Mouse (Mus musculus): ENCODE measurements around the gene Baz1a.
"Not testable (repeated sequence)": the region's sequence is repeated elsewhere in the genome, so short reads cannot be mapped to it uniquely, and the experiment has no call there.

Gene Baz1a

GRCm38 (mm10) chr12:55007361-55008008 is 6.7 kb downstream of the Baz1a start:
- DNase-seq: no peak

DNA sequence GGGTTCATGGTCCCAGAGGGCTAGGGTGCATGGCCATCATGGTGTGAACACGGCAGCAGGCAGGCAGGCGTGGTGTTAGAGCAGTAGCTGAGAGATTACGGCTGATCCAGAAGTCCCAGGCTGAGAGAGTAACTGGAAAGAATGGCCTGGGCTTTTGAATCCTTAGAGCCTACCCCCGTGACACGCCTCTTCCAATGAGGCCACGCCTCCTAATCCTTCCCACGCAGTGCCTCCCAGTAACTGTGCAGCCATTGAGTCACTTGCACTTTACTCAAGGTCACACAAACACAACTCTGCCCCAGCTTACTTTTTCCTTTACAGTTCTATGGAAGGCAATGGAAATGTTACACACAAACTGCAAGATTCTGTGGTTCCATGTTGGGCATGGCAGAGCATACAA is 8.1 kb downstream of the Baz1a start:
- no peak for DNase-seq

- DNase-seq: no peak
Measured at GRCm38 (mm10) chr12:55004396-55004795, 9.8 kb downstream of the Baz1a start.

DNA sequence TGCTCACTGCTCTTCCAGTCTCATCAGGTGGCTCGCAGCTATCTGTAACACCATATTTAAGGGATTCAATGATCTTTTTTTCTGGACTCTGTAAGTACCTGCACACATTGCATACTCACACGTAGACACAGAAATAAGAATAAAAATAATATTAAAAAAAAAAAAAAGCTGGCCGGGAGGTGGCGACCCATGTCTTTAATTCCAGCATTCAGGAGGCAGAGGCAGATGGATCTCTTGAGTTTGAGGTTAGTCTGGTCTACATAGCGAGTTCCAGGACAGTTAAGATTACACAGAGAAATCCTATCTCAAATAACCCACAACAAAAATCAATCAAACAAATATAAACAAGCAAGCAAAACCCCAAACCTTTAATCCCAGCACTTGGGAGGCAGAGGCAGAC is 10.3 kb downstream of the Baz1a start:
- DNase-seq: no peak

GRCm38 (mm10) chr12:55002532-55002931 is 11.6 kb downstream of the Baz1a start:
- DNase-seq: not testable (repeated sequence)

- DNase-seq: peak; percentile 78 to 82
Measured at GRCm38 (mm10) chr12:54999016-54999690, 15.0 kb downstream of the Baz1a start.

DNA sequence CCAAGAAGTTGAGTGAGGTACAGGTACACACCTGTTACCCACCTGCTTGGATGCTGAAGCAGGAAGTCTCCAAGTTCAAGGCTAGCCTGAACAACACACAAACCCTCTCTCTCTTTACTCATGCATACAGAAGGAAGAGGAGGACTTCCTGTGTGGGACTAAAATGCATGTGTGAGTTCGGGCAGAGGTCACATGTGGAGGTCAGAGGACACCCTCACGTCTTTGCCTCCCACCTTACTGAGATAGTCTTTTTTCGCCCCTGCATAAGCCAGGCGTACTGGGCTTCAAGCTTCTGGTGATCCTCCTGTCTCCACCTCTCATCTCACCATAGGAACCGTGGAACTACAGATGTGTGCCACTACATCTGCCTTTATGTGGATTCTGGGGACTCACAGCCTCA is 15.7 kb downstream of the Baz1a start:
- DNase-seq: no peak

- no peak for DNase-seq
Measured at GRCm38 (mm10) chr12:54996979-54997474, 17.1 kb downstream of the Baz1a start.

- no peak for DNase-seq
Measured at GRCm38 (mm10) chr12:54995965-54996364, 18.2 kb downstream of the Baz1a start.

- no peak for DNase-seq
Measured at GRCm38 (mm10) chr12:54994418-54994817, 19.7 kb downstream of the Baz1a start.

- DNase-seq: no peak
Measured at GRCm38 (mm10) chr12:54994068-54994386, 20.1 kb downstream of the Baz1a start.

DNA sequence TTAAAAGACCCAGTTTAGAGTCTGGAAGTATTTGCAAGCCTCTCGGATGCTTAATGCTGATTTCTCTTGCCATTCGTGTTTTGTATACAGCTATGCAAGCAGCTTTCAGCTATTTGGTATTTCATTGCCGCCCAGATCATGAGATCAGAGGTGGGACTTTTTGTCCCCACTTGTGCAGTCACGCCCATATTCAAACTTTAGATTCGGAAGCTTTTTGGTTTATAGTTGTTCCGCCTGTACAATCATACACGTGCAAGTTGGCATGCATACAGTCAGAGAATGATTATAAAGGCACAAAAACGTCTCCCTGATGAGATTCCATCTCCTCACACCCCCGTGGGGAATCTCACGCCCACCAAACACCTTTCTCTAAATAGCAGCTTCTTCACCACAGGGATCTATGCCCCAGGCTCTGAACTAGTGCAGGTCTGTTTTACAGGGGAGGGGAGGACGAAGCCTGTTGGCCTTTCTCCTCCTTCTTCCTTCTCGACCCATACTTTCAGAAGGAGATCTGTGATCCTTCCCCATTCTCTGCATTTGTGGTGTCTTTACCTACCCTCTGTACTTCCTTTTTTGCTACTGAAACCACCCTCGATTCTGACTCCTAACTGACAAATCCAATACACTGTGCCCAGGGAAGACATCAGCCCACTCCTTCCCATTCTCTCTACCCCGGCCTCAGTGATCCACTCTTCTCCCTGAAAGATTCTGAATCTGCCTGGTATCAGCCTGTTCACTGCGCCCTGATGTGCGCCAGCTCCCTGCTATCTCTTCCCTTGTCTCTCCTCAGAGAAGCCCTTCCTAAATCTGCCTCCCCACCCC is 20.7 kb downstream of the Baz1a start:
- DNase-seq: peak in 1 of 2 experiments; percentile 10

- DNase-seq: peak; percentile 25 to 32
Measured at GRCm38 (mm10) chr12:54992814-54993213, 21.3 kb downstream of the Baz1a start.

- no peak for DNase-seq
Measured at GRCm38 (mm10) chr12:54988323-54988850, 25.8 kb downstream of the Baz1a start.

DNA sequence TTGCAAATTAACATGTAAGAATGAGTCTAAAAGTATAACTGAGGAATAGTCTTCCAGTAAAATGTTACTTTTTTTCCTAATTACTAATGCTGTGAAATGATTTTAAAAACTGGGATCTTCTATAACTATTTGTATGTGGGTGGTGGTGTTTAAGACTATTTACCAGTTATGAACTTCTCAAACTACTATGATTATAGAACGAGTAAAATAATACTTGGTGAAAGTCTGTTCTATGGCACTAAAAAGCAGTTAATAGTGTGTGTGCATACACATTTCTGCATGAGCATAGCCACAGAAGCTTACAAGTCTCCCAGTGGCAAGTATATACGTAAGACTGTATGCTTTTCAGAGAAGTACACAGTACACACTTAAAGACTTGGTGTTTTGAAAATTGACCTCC is 27.0 kb downstream of the Baz1a start:
- no peak for DNase-seq

DNA sequence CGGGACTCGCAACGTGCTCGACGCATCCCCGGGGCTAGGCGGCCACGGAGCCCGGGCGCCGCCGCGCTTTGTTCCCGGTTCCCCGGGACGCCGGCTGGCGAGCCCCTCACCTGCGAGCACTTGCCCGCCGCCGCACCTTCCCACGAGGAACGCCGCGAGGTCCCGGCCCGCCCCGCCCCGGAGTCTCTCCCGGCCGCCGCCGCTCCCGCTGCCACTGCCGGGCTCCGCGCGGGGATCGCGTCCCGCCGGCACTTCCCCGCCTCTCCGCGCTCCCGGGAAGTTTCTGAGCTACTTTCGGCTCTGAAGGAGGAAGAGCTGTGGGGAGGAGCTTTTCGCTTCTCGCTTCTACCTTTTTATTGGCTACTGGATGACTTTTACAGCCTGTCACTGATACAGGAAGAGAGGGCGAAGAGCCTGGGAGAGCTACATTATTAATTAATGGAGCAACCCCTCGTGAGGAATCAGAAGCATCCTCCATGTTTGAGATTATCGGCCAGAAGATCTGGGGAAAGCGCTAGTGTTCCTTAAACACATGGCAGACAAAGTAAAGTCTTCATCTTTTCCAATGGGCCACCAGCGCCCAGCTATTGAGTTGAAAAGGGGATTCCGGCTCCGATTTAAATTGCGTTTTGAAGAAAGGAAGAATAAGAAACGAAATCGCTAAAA is 28.0 kb downstream of the Baz1a start, which contains the start of gene Gm20403:
TSS of gene Gm20403 (minus strand) at position 478 of the 666 bp plus-strand sequence.
- DNase-seq: peak; percentile 80 to 84

- DNase-seq: peak; percentile 47 to 55
Measured at GRCm38 (mm10) chr12:54985257-54986051, 28.7 kb downstream of the Baz1a start.

- DNase-seq: peak; percentile 70 to 77
Measured at GRCm38 (mm10) chr12:54984701-54985256, 29.4 kb downstream of the Baz1a start.

GRCm38 (mm10) chr12:54982935-54983715 is 31.0 kb downstream of the Baz1a start:
- no peak for DNase-seq

DNA sequence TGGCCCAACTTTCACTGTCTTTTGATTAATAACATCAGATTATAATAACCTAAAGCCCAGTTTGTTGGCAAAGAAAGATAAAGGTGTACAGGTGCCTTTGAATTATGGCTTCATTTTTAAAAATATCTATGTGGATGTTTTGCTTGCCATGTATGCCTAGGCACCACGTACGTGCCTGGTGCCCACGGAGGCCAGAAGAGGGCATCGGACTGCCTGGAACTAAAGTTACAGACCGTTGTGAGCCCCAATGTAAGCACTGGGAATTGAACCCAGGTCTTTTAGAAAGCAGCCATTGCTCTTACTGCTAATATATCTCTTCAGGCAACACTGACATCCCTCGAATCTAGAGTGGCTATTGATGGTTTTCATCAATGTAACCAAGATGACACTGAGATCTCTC is 32.2 kb downstream of the Baz1a start:
- DNase-seq: no peak

DNA sequence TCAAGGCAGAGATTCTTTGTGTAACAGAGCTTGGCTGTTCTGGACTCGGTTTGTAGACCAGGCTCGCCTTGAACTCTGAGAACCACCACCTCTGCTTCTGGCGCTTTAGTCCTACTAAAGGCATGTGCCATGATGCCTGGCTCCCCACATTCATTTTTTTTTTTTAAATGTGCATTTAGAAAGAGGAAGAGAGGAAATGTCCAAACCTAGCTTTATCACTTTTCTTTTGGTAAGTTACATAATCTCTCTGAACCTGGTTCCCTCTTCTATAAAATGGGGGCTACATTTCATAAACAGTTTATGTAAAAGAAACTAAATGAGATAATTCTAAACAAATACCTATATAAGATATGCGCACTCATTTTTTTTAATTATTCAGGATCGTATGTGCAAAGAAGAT is 33.2 kb downstream of the Baz1a start:
- DNase-seq: no peak

Data from lung, adult 18-20 months (tissue).